Mouse (Mus musculus): ENCODE results near the gene Zc3h12b. TPM values are rescaled to one million over a fixed set of nuclear protein-coding genes. Genes with fewer than 3 reads are reported as not detected.
"Not testable (repeated sequence)": the region's sequence is repeated elsewhere in the genome, so short reads cannot be mapped to it uniquely, and the experiment has no call there.

Zc3h12b gene
- polyA plus RNA-seq, 1 experiment: not detected

DNA sequence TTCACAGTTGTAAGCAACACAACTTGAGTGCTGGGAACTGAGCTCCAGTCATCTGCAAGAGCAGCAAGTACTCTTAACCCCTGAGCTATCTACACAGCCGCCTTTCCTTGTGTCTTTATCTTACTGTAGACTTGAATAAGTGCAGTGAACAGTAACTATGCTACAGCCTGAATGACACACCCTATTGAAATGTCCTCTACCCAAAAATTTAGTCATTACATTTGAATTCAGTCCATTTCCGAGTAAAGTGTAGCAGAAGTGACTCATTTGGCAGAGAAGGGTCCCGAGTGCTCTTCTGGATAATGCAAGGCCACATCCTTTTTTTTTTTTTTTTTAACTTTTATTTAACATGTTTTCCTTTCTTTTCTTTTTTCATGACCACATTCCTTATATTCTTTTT, 191.2 kb downstream of the Zc3h12b start:
- TF ChIP-seq POLR2A (IDR thresholded peaks at IDR 0.05; ENCODE audit: borderline replicate concordance, control insufficient read depth, low read depth, low read length) (no peak), CTCF (IDR thresholded peaks at IDR 0.05; ENCODE audit: control insufficient read depth, insufficient read depth, low read length) (no peak)
- Histone ChIP-seq H3K4me3 (replicated peaks; ENCODE audit: control insufficient read depth, low read depth, low read length) (no peak overlapping the region), H3K4me1 (ENCODE audit: control insufficient read depth, insufficient read depth, low read length) (no peaks in the 10 kb centered on the region), H3K27ac (ENCODE audit: control insufficient read depth, insufficient read depth, low read depth, low read length, poor library complexity) (no peak overlapping the region)
- WGBS: 74% methylated on average over 3 of the region's 3 CpGs

GRCm38 (mm10) chrX:95935481-95935880, 224.0 kb downstream of the Zc3h12b start:
- Histone ChIP-seq H3K4me3 (replicated peaks; ENCODE audit: control insufficient read depth, low read depth, low read length) (no peak overlapping the region), H3K27ac (ENCODE audit: control insufficient read depth, insufficient read depth, low read depth, low read length, poor library complexity) (no peak overlapping the region), H3K4me1 (ENCODE audit: control insufficient read depth, insufficient read depth, low read length) (no peaks in the 10 kb centered on the region)
- TF ChIP-seq CTCF (IDR thresholded peaks at IDR 0.05; ENCODE audit: control insufficient read depth, insufficient read depth, low read length) (no peak), POLR2A (IDR thresholded peaks at IDR 0.05; ENCODE audit: borderline replicate concordance, control insufficient read depth, low read depth, low read length) (no peak)
- WGBS: 87% methylated on average over 2 of the region's 2 CpGs

DNA sequence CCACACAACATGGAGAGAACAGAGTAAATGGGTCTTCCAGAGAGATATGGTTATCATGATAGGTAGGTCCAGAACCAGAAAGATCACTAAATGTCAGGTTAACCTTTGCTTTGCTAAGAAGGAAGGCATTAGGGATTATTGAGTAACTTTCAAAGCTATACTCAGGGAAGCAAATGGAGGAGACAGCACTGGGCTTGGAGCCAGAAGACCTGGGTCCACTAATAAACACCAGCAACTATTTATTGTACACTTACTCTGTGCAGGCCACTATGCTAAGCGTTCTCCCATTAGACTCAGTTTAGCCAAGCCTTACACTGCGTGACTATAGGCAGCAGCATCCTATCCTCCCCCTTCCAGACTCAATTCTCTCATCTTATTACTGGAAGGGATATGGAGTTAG, 234.0 kb downstream of the Zc3h12b start:
- no peak for TF ChIP-seq POLR2A (IDR thresholded peaks at IDR 0.05; ENCODE audit: borderline replicate concordance, control insufficient read depth, low read depth, low read length)
- no peak for TF ChIP-seq CTCF (IDR thresholded peaks at IDR 0.05; ENCODE audit: control insufficient read depth, insufficient read depth, low read length)
- 87% methylated on average over 2 of the region's 2 CpGs for WGBS
- no peaks in the 10 kb centered on the region for H3K4me1 ChIP-seq (ENCODE audit: control insufficient read depth, insufficient read depth, low read length)
- H3K4me3 ChIP-seq (replicated peaks; ENCODE audit: control insufficient read depth, low read depth, low read length): no peak overlapping the region
- no peak overlapping the region for H3K27ac ChIP-seq (ENCODE audit: control insufficient read depth, insufficient read depth, low read depth, low read length, poor library complexity)

GRCm38 (mm10) chrX:95948135-95948534, 236.7 kb downstream of the Zc3h12b start:
- H3K4me3 ChIP-seq (replicated peaks; ENCODE audit: control insufficient read depth, low read depth, low read length): no peak overlapping the region
- TF ChIP-seq POLR2A (IDR thresholded peaks at IDR 0.05; ENCODE audit: borderline replicate concordance, control insufficient read depth, low read depth, low read length) (no peak), CTCF (IDR thresholded peaks at IDR 0.05; ENCODE audit: control insufficient read depth, insufficient read depth, low read length) (no peak)
- H3K4me1 ChIP-seq (ENCODE audit: control insufficient read depth, insufficient read depth, low read length): no peaks in the 10 kb centered on the region
- H3K27ac ChIP-seq (ENCODE audit: control insufficient read depth, insufficient read depth, low read depth, low read length, poor library complexity): no peak overlapping the region
- WGBS: 82% methylated on average over 4 of the region's 4 CpGs

DNA sequence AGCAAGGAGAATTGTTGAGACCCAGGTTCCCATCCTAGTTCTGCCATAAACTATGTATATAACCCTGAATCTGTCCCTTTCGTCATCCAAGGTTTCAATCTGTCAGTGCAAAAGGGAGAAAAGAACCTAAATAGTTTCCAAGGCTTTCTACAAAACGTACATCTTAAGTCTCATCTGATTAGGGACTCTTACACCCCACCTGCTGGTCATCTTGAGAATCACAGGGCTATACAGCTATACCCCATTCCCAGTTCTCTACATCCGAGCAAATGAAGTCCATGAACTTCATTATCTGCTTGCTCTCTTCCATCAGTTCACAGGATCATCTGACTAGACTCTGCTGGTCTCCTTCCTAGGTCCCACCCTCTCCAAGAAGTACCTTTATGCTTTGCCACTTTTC, 239.3 kb downstream of the Zc3h12b start:
- whole genome bisulfite sequencing: 32% methylated on average over 3 of the region's 3 CpGs

GRCm38 (mm10) chrX:95956497-95957293, 245.2 kb downstream of the Zc3h12b start, which contains the start of gene Las1l:
Gene Las1l (minus strand): TSS chrX:95956962.
- Histone ChIP-seq H3K4me3 (replicated peaks; ENCODE audit: control insufficient read depth, low read depth, low read length) (peak within 1 kb of the TSS; percentile 99), H3K27ac (ENCODE audit: control insufficient read depth, insufficient read depth, low read depth, low read length, poor library complexity) (peak within 1 kb of the TSS; percentile 65; the same call in 1 of the 2 replicates), H3K4me1 (ENCODE audit: control insufficient read depth, insufficient read depth, low read length) (no peaks in the 10 kb centered on the region)
- WGBS: 13% methylated on average over 42 of the region's 42 CpGs
- TF ChIP-seq CTCF (IDR thresholded peaks at IDR 0.05; ENCODE audit: control insufficient read depth, insufficient read depth, low read length): no peak
- TF ChIP-seq POLR2A (IDR thresholded peaks at IDR 0.05; ENCODE audit: borderline replicate concordance, control insufficient read depth, low read depth, low read length): peak; percentile 91

More for the DNA sequence above, 239.3 kb downstream of the Zc3h12b start:
- no peak for TF ChIP-seq CTCF (IDR thresholded peaks at IDR 0.05; ENCODE audit: control insufficient read depth, insufficient read depth, low read length)
- TF ChIP-seq POLR2A (IDR thresholded peaks at IDR 0.05; ENCODE audit: borderline replicate concordance, control insufficient read depth, low read depth, low read length): no peak
- Histone ChIP-seq H3K4me3 (replicated peaks; ENCODE audit: control insufficient read depth, low read depth, low read length) (no peak overlapping the region), H3K4me1 (ENCODE audit: control insufficient read depth, insufficient read depth, low read length) (no peaks in the 10 kb centered on the region), H3K27ac (ENCODE audit: control insufficient read depth, insufficient read depth, low read depth, low read length, poor library complexity) (no peak overlapping the region)

DNA sequence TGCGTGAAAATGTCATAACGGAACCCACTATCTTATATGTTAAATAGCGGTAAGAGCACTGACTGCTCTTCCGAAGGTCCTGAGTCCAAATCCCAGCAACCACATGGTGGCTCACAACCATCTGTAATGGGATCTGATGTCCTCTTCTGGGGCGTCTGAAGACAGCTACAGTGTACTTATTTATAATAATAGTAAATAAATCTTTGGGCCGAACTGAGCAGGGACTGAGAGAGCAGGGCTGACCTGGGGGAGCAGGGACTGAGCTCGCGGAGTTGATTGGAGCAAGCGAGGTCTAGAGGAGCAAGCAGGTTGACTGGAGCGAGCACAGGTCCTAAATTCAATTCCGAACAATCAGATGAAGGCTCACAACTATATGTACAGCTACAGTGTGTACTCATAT, 246.0 kb downstream of the Zc3h12b start:
- 45% methylated on average over 11 of the region's 11 CpGs for WGBS
- H3K27ac ChIP-seq (ENCODE audit: control insufficient read depth, insufficient read depth, low read depth, low read length, poor library complexity); H3K4me1 ChIP-seq (ENCODE audit: control insufficient read depth, insufficient read depth, low read length): not testable (repeated sequence)
- peak overlapping the region; percentile 24 for H3K4me3 ChIP-seq (replicated peaks; ENCODE audit: control insufficient read depth, low read depth, low read length)

GRCm38 (mm10) chrX:95963366-95963765, 251.9 kb downstream of the Zc3h12b start:
- TF ChIP-seq CTCF (IDR thresholded peaks at IDR 0.05; ENCODE audit: control insufficient read depth, insufficient read depth, low read length): no peak
- no peak for TF ChIP-seq POLR2A (IDR thresholded peaks at IDR 0.05; ENCODE audit: borderline replicate concordance, control insufficient read depth, low read depth, low read length)
- 24% methylated on average over 2 of the region's 2 CpGs for WGBS
- no peak overlapping the region for H3K4me3 ChIP-seq (replicated peaks; ENCODE audit: control insufficient read depth, low read depth, low read length)

DNA sequence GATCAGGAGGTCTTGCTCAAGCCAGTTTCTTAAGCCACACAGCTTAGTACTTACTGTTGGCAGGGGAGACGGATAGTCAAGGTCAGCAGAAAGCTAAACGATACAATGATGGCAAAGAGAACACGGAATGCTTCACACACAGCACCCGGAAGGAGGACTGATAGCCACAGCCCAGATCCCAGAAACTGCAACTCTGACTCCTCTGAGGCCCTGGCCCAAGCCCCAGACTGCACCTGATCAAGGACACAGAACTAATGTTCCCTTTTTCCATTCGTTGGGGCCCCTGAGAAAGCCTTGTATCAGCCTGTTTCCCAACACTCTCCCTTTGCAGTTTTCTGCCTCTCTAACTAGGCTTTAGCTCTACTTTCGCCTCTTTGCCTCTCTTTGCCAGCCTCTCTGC, 253.6 kb downstream of the Zc3h12b start:
- no peak overlapping the region for H3K27ac ChIP-seq (ENCODE audit: control insufficient read depth, insufficient read depth, low read depth, low read length, poor library complexity)
- H3K4me3 ChIP-seq (replicated peaks; ENCODE audit: control insufficient read depth, low read depth, low read length): no peak overlapping the region
- WGBS: 69% methylated on average over 6 of the region's 6 CpGs
- no peak for TF ChIP-seq CTCF (IDR thresholded peaks at IDR 0.05; ENCODE audit: control insufficient read depth, insufficient read depth, low read length)
- TF ChIP-seq POLR2A (IDR thresholded peaks at IDR 0.05; ENCODE audit: borderline replicate concordance, control insufficient read depth, low read depth, low read length): no peak
- H3K4me1 ChIP-seq (ENCODE audit: control insufficient read depth, insufficient read depth, low read length): no peaks in the 10 kb centered on the region

More at GRCm38 (mm10) chrX:95963366-95963765, 251.9 kb downstream of the Zc3h12b start:
- Histone ChIP-seq H3K27ac (ENCODE audit: control insufficient read depth, insufficient read depth, low read depth, low read length, poor library complexity) (no peak overlapping the region), H3K4me1 (ENCODE audit: control insufficient read depth, insufficient read depth, low read length) (no peaks in the 10 kb centered on the region)
